Mouse (Mus musculus): ENCODE measurements around the gene Mllt6.
"Not testable (repeated sequence)": the region's sequence is repeated elsewhere in the genome, so short reads cannot be mapped to it uniquely, and the experiment has no call there.

Gene Mllt6

DNA sequence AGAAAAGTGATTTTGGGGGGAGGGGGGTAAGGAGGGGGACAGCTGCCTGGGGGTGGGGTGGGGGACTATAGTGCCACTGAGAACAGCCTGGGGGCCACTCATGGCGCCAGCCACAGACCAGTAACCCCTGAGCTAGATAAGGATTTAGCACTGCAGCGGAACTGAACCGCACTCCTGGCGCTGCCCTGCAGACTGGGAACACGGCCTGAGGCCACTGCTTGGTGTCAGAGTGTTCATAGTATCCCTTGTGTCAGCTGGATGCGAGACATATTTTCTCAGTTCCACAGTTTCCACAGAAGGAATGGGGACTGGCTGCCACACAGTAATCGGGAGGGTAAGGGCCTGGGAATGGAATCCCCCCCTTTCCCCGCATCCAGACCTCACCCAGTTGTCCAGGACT, 52.8 kb downstream of the Mllt6 start:
- DNase-seq (ENCODE audit: low read depth) = no peak

DNA sequence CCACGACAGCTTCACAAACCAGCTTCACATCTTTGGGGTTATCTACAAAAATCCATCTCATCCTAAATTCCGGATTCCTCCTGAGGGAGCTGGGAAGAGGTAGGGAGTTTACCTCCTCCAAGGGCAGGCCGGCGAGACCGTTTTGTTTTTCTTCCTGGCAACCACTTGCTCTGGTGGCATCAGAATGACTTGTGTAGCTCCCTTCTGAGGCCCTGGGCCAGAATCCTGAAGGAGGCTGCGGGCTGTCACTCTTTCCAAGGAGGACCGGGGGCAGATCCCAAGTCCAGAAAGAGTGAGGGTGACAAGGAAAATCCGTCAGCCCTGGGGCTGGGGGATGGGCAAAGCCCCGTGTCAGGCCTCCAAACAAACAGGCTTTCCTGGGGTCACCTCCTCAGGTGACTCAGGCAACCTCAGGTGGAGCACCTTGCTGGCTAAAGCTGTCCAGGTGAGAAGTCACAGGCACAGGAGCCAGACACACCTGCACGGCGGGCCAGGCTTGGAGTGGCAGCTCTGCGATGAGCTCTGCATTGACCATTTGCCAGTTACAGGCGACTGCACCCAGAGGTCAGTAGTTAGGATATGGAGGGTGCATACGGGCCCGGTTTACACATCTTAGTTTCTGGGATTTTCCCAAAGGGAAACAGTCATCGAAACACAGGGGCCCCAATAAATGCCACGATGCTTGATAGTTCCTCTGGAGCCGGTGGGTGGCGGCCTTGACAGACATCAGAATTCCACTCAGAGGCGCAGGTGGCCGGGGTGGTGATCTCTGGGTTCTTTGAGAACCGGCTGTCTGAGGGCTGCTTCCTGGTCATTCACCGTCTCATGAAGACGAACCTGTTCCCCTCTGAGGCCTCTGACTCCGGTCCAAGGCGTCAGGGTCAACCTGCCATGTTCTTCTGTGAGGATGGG, 54.4 kb downstream of the Mllt6 start:
- no peak for DNase-seq (ENCODE audit: low read depth)

DNA sequence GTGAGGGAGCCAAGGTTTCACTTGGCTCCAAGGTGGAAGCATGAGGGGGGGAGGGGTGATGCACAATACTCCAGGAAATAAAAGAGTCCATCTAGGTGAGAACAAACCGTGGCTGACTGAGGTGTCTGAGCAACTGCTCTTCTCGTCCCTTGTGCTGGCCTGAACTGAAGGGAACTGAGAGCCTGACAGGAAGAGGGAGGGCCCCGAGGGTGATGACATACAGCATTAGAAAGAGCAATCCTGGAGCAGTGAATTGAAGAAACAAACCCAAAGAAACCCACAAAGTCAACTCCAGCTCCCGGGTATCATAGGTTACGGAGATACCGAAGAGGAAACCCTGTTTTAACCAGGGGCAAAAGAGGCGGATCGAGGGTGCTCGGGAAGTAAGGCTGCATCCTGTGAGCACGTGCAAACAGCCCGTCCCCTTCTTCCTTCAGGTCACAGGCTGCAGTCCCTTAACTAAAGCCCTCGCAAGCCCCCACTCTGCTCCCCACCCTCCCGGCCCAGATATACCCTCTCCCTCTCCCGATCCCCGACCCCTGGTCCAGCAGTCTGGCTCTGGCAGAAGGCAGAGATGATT, 55.2 kb downstream of the Mllt6 start:
- peak; percentile 59 for DNase-seq (ENCODE audit: low read depth)

DNA sequence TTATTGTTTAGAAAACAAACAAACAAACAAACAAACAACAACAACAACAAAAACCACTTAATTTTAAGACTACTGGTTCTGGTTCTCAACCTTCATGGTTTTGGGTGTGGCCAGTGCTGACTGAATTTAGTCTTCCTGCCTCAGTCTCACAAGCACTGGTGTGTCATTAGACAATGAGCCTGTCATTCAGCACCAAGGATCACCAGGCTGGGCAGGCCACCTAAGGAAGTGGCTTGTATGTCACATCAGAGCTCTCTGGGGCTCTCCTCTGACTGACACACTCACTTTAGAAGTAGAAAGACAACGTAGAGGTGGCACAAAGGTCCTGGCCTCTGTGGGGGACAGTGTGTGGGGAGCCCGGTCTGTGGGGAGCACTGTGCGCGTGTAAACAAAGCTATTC, 55.8 kb downstream of the Mllt6 start:
- DNase-seq (ENCODE audit: low read depth) = peak; percentile 80

DNA sequence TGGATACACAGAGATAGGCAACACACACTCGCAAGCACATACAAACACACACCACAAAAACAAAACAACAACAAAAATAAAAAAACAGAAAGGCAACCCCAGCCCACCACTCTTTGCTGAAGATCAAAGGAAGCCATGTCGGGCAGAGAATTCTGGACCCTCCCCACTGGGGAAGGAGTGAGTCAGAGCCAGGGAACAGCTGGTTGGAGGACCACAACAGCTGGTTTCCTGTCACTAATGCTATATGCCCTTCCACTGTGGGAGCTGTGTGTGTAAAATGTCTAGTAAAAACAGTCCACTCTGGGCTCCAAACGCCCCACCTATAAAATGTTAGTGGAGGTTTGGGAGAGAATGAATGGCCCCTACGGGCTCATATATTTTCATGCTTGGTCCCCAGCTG, 58.1 kb downstream of the Mllt6 start:
- no peak for DNase-seq (ENCODE audit: low read depth)

DNA sequence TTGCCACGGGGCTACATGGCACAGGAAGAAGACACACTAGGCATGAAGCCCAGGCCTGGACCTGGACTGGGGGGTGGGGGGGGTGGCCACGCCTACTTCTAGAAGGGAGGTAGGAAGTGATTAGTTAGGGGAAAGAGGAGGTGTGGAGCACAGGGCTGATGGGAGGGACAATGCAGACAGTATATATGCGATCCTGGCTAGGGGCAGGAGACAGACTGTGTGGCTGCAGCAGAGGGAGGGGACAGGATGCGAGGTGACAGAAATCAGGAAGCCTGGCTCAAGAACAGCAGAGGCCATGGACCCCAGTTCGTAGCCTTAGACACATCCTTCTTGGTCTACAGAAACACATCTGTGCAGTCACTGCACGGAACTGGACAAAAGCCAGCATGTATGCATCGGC, 60.5 kb downstream of the Mllt6 start:
- DNase-seq (ENCODE audit: low read depth) = no peak

DNA sequence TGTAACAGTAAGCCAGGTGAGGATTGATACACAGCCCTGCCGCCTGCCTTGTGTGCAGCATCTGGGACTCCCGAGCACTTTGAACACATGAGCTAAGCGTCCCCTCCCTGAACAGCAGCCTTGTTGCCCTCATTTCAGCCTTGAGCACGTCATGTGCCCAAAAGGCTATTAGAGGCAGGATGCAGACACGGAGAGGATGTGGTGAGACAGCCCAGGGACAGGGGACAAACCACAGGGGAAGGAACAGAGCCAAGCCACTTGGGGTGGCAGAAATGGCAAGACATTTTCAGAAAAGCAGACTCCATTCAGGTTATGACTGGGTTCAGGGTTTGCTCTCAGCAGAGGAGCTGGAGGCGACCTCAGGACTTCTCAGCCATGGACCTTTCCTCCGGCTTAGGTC, 65.1 kb downstream of the Mllt6 start:
- DNase-seq (ENCODE audit: low read depth) = peak; percentile 87

DNA sequence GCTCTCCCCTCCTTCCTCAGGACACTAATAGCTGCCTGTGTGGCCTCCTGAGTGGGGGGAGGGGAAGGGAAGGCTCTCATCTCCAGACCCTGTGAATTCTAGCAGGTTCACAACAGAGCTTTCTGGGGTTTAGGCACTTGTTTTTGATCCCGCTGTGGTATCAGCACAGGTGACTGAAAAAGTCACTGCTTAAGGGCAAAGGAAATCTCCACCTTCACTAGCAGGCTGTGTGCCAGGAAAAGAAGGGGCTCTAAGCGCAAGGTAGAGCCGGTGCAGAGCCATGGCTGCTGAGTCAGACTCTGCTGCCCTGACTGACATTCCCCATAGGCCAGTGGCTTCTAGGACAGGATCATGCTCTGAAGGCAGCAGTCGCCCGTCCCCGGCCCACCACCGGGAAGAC, 65.5 kb downstream of the Mllt6 start:
- DNase-seq (ENCODE audit: low read depth) = no peak

DNA sequence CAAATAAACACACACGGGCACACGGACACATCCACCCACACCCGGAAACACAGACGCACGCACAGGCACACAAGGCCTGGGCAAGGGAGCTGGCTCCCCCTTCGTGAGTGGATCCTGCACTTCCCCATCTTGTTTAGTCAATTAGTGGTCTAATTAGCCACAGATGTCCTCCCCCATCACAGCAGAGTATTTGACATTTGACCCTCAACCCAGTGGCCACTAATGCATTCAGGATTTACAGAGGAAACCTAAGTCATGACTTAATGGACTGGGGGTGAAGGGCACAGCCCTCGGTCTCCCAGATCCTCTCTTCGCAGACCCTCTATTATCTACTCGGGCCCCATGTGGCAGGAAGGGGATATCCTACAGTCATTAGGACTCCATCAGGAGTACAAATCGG, 70.5 kb downstream of the Mllt6 start:
- no peak for DNase-seq (ENCODE audit: low read depth)

DNA sequence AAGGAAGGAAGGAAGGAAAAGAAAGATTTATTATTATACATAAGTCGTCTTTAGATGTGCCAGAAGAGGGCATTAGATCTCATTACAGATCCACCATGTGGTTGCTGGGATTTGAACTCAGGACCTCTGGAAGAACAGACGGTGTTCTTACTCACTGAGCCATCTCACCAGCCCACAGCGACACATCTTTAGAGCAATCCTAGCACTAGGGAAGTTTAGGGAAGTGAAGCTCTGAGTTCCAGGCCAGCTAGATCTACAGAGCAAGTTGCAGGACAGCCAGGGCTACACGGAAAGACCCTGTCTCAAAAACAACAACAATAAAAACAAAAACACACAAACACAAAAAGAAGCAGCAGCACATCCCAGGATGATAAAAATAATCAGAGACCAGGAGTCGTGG, 71.6 kb downstream of the Mllt6 start:
- DNase-seq (ENCODE audit: low read depth) = not testable (repeated sequence)

Data from induced T-regulatory cell, adult 2 months (primary cell).